Mouse (Mus musculus) spleen, postnatal 0 days (tissue): ENCODE measurements around the gene Pttg1ip. TPM values are rescaled to one million over a fixed set of nuclear protein-coding genes. Genes with fewer than 3 reads are reported as not detected.

Source experiments
- microRNA counts: library from miRNA; unstranded; fragments of <30 nt; microRNA quantifications from one replicate; lab custom pipeline; 2015
- polyA plus RNA-seq: library from polyadenylated mRNA; unstranded; fragments of >200 nt; fragmentation: Nextera tagmentation; extraction: Ambion mirVana; gene quantifications from 2 replicates; pipeline ENCODE4 v1.2.1, GENCODE M21; 2015

Pttg1ip gene
- polyA plus RNA-seq: 71.1 and 81.7 TPM in 2 replicates

DNA sequence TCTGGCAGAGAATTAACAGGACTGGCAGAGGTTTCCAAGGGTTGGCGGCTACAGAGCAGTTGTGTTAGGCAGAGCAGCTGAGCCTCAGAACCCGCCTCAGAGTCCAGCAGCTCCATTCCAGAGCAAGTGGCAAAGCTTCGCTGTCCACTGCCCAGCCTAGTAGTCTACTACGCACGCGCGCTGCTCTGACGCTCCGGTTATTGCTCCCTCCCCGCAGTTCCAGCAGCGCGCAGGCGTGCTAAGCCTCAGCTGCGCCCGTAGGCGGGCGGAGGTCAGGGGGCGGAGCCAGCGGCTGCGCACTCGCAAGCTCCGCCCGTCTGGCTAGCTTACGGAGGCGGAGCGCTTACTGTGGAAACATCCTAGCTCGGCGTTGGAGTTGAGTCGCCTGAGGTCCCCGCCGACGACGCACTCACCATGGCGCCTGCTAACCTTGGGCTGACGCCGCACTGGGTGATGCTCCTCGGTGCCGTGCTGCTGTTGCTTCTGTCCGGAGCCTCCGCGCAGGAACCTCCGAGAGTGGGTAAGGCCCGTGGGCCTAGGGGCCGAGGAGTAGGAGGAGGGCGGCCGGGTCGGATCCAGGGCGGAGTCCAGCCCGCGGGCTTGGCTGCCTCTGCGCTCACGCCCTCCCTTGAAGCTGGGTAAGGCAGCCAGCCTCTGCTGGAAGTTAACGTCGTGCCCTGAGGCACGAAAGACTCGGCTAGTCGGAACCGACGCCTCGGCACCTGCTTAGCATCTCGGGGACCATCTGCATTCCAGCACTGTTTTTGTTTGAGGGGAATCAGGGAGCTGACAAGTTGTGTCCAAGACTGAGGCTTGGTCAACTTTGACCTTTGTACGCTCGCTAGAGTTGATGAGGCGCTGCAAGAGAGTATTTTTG is at the start of gene Pttg1ip:
Pttg1ip (plus strand) TSS at position 313 of the 877 bp plus-strand sequence.

DNA sequence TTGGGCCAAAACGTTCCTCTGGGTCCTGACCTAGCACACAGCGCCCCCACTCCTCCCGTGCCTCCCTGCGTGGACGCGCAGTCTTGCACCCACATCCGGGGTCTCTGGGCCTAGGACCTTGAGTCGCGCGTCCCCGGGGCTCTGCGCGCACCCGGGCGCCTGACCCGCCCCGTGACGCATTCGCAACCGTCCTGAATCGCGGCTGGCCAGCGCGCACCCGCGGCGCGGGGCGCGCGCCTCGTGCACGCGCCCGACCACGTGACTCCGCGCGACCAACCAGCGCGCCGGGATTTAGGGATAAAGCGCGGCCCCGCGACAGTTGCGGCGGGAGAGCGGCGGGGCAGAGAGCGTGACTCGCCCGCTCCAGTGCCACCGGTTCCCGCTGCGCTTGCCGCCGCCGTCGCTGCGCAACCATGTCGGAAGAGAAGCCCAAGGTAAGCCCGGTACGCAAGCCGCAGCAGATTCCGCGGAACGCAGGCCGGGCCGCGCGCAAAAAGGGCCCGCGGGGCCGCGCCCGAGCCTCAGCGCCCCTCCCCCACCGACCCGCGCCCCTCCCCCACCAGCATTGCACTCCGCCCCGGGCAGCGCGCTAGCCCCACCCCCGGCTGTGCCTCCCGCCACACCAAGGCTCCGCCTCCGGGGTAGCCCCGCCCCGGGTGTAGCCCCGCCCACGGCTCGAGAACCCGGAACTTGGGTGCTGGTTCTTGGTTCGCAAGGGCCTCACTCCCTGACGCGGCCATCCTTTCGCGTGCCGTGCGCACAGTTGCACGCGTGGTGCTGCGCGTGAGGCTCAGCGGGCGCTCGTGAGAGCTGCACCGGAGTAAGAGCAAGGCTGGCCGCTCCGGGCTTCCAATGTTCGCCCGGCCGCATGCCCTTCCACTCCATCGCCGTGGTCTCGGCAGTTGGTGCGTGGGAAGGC is 24.6 kb downstream of the Pttg1ip start, which contains the start of the genes Sumo3 and Gm49325:
Sumo3 (plus strand) TSS at position 190 of the 919 bp plus-strand sequence.
Gm49325 (plus strand) TSS at position 290 of the 919 bp plus-strand sequence.

DNA sequence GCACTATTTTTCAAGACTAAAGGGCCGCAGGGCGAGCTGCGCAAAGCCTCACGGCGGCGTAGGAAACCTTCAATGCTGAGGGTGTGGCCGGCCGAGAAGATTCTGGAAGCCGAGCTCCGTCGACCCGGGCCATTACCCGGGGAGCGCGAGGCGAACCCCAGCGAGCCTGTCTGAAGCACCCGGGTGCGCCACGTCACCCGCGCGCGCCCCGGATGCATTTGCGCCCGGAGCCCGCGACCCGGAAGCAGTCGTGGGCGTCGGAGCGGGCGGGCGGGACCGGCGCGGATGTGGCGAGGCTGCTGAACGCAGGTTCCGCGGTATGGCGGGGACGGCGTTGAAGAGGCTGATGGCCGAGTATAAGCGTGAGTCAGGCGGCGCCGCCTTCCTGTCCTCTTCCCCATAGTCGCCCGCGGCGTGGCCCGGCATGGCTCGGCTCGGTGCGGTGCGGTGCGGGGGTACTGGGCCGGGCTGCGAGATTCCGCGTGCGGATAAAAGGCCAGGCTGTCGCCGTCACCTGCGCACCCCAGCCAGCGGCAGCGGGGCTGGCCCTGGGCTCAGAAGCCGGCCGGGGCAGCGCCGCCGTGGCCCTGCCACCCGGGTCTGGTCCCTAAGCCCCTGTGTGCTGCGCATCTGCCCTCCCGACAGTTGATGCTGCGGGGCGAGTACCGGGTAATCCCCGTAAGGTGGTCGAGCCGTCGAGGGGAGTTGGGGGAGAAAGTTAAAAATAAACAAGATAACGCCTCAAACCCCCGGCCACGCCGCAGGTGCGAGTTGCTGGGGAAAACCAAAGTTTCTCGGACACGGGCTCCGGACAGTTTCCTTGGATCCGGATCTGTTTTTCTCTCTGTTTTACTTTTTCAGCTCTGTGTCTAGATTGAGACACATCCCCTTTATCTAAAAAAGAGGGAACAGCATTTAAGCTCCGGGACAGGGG is 40.8 kb downstream of the Pttg1ip start, which contains the start of gene Ube2g2:
Ube2g2 (plus strand) TSS at position 221 of the 934 bp plus-strand sequence.

MicroRNA genes within 50 kb of the gene (microRNA counts, 519-probe panel; counts per million panel counts)
- 88.3 counts per million for microRNA mmu-miR-1930 (lab: Ali Mortazavi, UCI)

Other genes starting within 250 kb of the Pttg1ip start
- gene Adarb1, start 163.4 kb upstream of the Pttg1ip start, polyA plus RNA-seq: 1.8 and 2.9 TPM in 2 replicates
- 23.5 and 23.9 TPM in 2 replicates for gene Fam207a, start 65.9 kb upstream of the Pttg1ip start, polyA plus RNA-seq
- gene Itgb2, start 51.5 kb upstream of the Pttg1ip start, polyA plus RNA-seq: 36.5 and 50.0 TPM in 2 replicates
- gene Sumo3, start 24.4 kb downstream of the Pttg1ip start, polyA plus RNA-seq: 163 and 182 TPM in 2 replicates
- gene Gm49325, start 24.5 kb downstream of the Pttg1ip start, polyA plus RNA-seq: 5.2 and 12.6 TPM in 2 replicates
- 41.2 and 42.6 TPM in 2 replicates for gene Ube2g2, start 40.6 kb downstream of the Pttg1ip start, polyA plus RNA-seq
- gene Tspear, start 104.8 kb downstream of the Pttg1ip start, polyA plus RNA-seq: 0.10 TPM in 1 of 2 replicates, not detected in the other
- gene Gm19402, start 109.0 kb downstream of the Pttg1ip start, polyA plus RNA-seq: not detected in 2 replicates
- not detected in 2 replicates for gene Gm9508, start 115.5 kb downstream of the Pttg1ip start, polyA plus RNA-seq
- not detected in 2 replicates for gene Gm10272, start 124.9 kb downstream of the Pttg1ip start, polyA plus RNA-seq
- not detected in 2 replicates for gene Gm10024, start 129.7 kb downstream of the Pttg1ip start, polyA plus RNA-seq
- gene Gm10142, start 134.1 kb downstream of the Pttg1ip start, polyA plus RNA-seq: not detected in 2 replicates
- not detected in 2 replicates for gene Krtap12-1, start 138.9 kb downstream of the Pttg1ip start, polyA plus RNA-seq
- gene Gm10100, start 144.8 kb downstream of the Pttg1ip start, polyA plus RNA-seq: not detected in 2 replicates
- gene Gm18596, start 160.9 kb downstream of the Pttg1ip start, polyA plus RNA-seq: not detected in 2 replicates
- not detected in 2 replicates for gene Gm9736, start 169.6 kb downstream of the Pttg1ip start, polyA plus RNA-seq
- gene Gm3233, start 178.0 kb downstream of the Pttg1ip start, polyA plus RNA-seq: not detected in 2 replicates
- not detected in 2 replicates for gene Gm3238, start 189.6 kb downstream of the Pttg1ip start, polyA plus RNA-seq
- gene Gm7138, start 195.2 kb downstream of the Pttg1ip start, polyA plus RNA-seq: not detected in 2 replicates
- not detected in 2 replicates for gene Gm3250, start 200.8 kb downstream of the Pttg1ip start, polyA plus RNA-seq
- not detected in 2 replicates for gene Gm7137, start 206.5 kb downstream of the Pttg1ip start, polyA plus RNA-seq
- not detected in 2 replicates for gene Gm9639, start 213.4 kb downstream of the Pttg1ip start, polyA plus RNA-seq
- gene Gm19668, start 217.4 kb downstream of the Pttg1ip start, polyA plus RNA-seq: not detected in 2 replicates
- gene Gm9507, start 230.1 kb downstream of the Pttg1ip start, polyA plus RNA-seq: not detected in 2 replicates
- not detected in 2 replicates for gene Gm2696, start 233.0 kb downstream of the Pttg1ip start, polyA plus RNA-seq
- gene Krtap10-4, start 245.4 kb downstream of the Pttg1ip start, polyA plus RNA-seq: not detected in 2 replicates